9 mouse cellular contexts compared by ENCODE assay signal in genomic region chr2:38645936-38646335, GRCm38 (mm10). TPM values are rescaled to one million over a fixed set of nuclear protein-coding genes. Genes with fewer than 3 reads are reported as not detected.
DNase-seq lines count a peak whose midpoint lies in the region; ATAC-seq and TF ChIP-seq lines count a peak whose summit lies in the region.
"Had no signal": no experiment of that assay in that cellular context is flagged by ENCODE, and none has a peak within 500 bp of the region (broad histone marks: within the 10 kb centered on the region; RNA-seq: fewer than 3 reads in every experiment).

No protein-coding gene starts in this region.

- peak; percentile 67 for DNase-seq in A20 (ENCODE audit: low read depth, low spot score)
- DNase-seq in ZHBTc4 (ENCODE audit: low read depth, low spot score), result peak; percentile 87
- DNase-seq in gastrocnemius, postnatal 25 days, result peak; percentile 52
- peak; percentile 82 for DNase-seq in kidney, adult 18-20 months
- peak; percentile 69 to 79 for DNase-seq in left cerebral cortex, postnatal 14 days (ENCODE audit: low spot score in 2 of 2)

- H3K9ac ChIP-seq in midbrain, embryonic 13.5 days (replicated peaks), result no peak overlapping the region
- H3K9ac ChIP-seq: stomach, embryonic 15.5 days had no signal

- WGBS in midbrain, embryonic 13.5 days, result 1% methylated on average over 3 of the region's 3 CpGs

- H3K4me2 ChIP-seq in midbrain, embryonic 13.5 days (replicated peaks), result no peak overlapping the region
- H3K4me2 ChIP-seq: stomach, embryonic 15.5 days had no signal

- ATAC-seq in midbrain, embryonic 13.5 days, result peak; percentile 55; the same call in 1 of the 2 replicates

- TF ChIP-seq CTCF in cortical plate, adult 2 months (IDR thresholded peaks at IDR 0.05; ENCODE audit: extremely low read depth, insufficient read depth, low read length), result peak; percentile 64
- peak; percentile 40; the same call in 1 of the 2 replicates for TF ChIP-seq CTCF in testis, adult 2 months (IDR thresholded peaks at IDR 0.05; ENCODE audit: control insufficient read depth, insufficient read depth, insufficient replicate concordance, low read depth, low read length)

- no peak for TF ChIP-seq POLR2A in cortical plate, adult 2 months (IDR thresholded peaks at IDR 0.05; ENCODE audit: extremely low read depth, insufficient read depth, low read length)
- no peak for TF ChIP-seq POLR2A in testis, adult 2 months (IDR thresholded peaks at IDR 0.05; ENCODE audit: control insufficient read depth, low read depth, low read length)

- intact Hi-C loops in left cerebral cortex, postnatal 14 days (cut with DNase I), result loop anchor here (1.0 kb wide), 1 partner anchor 93 kb away; no protein-coding TSS in a partner anchor

- H3K27ac ChIP-seq in cortical plate, adult 2 months (ENCODE audit: insufficient read depth, low read length), result no peak overlapping the region
- no peak overlapping the region for H3K27ac ChIP-seq in midbrain, embryonic 13.5 days
- H3K27ac ChIP-seq in testis, adult 2 months (ENCODE audit: control insufficient read depth, insufficient read depth, low read depth, low read length), result no peak overlapping the region
- H3K27ac ChIP-seq: stomach, embryonic 15.5 days had no signal

- no peaks in the 10 kb centered on the region for H3K27me3 ChIP-seq in midbrain, embryonic 13.5 days
- H3K27me3 ChIP-seq in testis, adult 2 months (ENCODE audit: control insufficient read depth, insufficient read depth, low read length), result no peaks in the 10 kb centered on the region
- H3K27me3 ChIP-seq: stomach, embryonic 15.5 days had no signal

- H3K9me3 ChIP-seq in midbrain, embryonic 13.5 days, result no peaks in the 10 kb centered on the region; the same call in 1 of the 2 replicates
- H3K9me3 ChIP-seq: stomach, embryonic 15.5 days had no signal

- peaks cover 6% of the 10 kb centered on the region for H3K4me1 ChIP-seq in cortical plate, adult 2 months (ENCODE audit: control insufficient read depth, insufficient read depth, low read length)
- H3K4me1 ChIP-seq in midbrain, embryonic 13.5 days (replicated peaks), result peaks cover 29% of the 10 kb centered on the region
- H3K4me1 ChIP-seq in testis, adult 2 months (ENCODE audit: control insufficient read depth, insufficient read depth, low read length), result peaks cover 9% of the 10 kb centered on the region

- H3K36me3 ChIP-seq in midbrain, embryonic 13.5 days, result peaks cover 10% of the 10 kb centered on the region
- H3K36me3 ChIP-seq in testis, adult 2 months (ENCODE audit: control insufficient read depth, insufficient read depth, low read length), result no peaks in the 10 kb centered on the region

- no peak overlapping the region for H3K4me3 ChIP-seq in cortical plate, adult 2 months (ENCODE audit: insufficient read depth, low read length)
- no peak overlapping the region for H3K4me3 ChIP-seq in midbrain, embryonic 13.5 days (replicated peaks)
- no peak overlapping the region for H3K4me3 ChIP-seq in testis, adult 2 months (ENCODE audit: control insufficient read depth, low read depth, low read length)
- H3K4me3 ChIP-seq: stomach, embryonic 15.5 days had no signal

RNA-seq across cellular contexts. Expression of gene Psmb7, which starts 2.0 kb away (rescaled TPM):
- polyA plus RNA-seq in cortical plate, adult 2 months (2012; rRNA removed), result 236 and 242 TPM in 2 replicates
- 100 to 1,000 TPM; 281 to 289 TPM for total RNA-seq in gastrocnemius, postnatal 25 days (2021)
- total RNA-seq in left cerebral cortex, postnatal 14 days (2021), result 100 to 1,000 TPM; 229 to 236 TPM
- polyA plus RNA-seq in midbrain, embryonic 13.5 days (2015; fragmentation: Nextera tagmentation; extraction: Ambion mirVana), result 310 and 330 TPM in 2 replicates
- 95.4 and 115 TPM in 2 replicates for polyA plus RNA-seq in testis, adult 2 months (2012; rRNA removed)
